Mouse (Mus musculus) cerebellum, adult 2 months (tissue): Measurements from ENCODE around the gene Lrrc43.

Experiments used
- CTCF ChIP-seq: fragments of 200-500 bp; IDR thresholded peaks from 2 replicates; pipeline ENCODE4 v1.5.1; 2011; ENCODE audit warnings: low read depth, mild to moderate bottlenecking, control low read depth, low read length, moderate library complexity, borderline replicate concordance; ENCODE audit not compliant: insufficient read depth
- POLR2A ChIP-seq: fragments of 200-500 bp; IDR thresholded peaks from 2 replicates; pipeline ENCODE4 v1.6.1; 2011; ENCODE audit warnings: low read length, control low read depth, borderline replicate concordance; ENCODE audit not compliant: insufficient read depth

DNA sequence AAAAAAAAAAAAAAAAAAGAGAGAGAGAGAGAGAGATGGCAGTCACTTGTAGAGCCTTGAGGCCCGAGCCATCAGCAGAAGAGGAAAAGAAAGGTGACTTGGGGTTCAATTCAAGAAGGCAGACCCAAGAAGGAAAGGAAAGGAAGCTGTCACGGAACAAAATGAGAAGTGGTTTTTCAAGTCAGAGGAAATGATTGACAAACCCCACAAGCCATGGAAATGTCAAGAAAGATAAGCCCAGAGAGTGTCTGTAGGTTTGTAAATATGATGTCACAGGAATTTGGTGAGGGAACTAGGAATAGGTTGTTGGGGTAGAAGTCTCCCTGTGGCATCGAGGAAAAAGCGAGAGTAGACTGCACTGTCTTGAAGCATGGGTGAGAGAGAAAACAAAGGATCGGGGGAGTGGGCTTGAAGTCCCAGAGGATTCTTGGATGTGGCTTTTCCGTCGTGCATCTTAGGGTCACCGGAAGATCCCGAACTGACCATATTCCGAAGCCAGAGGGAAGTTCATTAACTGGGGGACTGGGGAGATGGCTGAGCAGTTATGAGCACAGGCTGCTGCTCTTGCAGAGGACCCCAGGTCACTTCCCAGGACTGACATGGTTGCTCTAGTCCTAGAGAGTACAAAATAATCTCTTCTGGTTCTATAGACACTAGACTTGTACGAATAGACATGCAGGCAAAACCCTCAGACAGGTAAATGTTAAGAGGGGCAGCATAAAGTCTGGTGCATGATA is 1.3 kb upstream of the Lrrc43 start:
- no peak for TF ChIP-seq POLR2A
- no peak for TF ChIP-seq CTCF
